Mouse (Mus musculus) monocyte, adult 2 months (primary cell): ENCODE measurements around the gene Gm36028.

Source experiments
- DNase-seq, 2 experiments: peaks; one replicate each; pipeline ENCODE4 v3.0.0; 2022; ENCODE audit warnings: low spot score in 2 of 2, low read depth in 1 of 2

Gm36028 gene

GRCm38 (mm10) chr16:37863876-37864275 is 2.9 kb upstream of the Gm36028 start:
- DNase-seq: no peak

DNA sequence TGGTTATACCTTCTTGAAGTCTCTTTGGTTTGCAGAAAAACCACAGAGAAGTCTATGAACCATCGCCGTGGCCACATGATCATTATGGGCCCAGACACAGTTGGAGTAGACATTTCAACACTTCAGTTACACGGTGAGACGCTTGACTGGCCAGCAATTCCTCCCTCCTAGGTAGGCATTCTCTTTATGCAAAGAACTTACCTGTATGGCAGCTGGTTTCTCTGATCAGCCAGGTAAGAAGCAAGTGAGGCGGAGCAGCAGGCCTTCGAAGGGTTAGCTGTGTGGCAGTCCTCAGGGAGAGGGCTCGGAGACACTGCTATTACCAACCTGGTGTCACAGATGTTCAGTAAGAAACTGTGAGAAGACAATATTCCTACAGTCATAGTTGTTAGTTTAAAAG is 733 bp downstream of the Gm36028 start:
- no peak for DNase-seq

DNA sequence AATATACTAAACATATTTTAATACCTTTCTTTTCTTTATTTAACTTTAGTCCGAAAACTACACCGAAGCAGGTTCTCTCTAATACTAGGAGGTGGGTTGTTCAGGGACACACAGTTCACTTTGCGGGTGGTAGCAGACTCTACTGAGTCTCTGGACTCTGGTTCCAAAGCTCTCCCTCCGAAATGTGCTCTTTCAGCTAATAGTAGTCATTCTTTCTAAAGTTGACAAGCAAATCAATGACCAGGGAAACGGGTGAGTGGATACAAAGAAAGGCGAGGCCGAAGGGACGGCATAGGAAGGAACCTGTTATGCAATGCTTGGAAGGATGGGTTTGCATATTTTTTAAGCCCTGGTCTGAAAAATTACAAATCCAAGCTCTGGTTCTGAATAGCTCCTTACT is 3.5 kb downstream of the Gm36028 start:
- DNase-seq: no peak

DNA sequence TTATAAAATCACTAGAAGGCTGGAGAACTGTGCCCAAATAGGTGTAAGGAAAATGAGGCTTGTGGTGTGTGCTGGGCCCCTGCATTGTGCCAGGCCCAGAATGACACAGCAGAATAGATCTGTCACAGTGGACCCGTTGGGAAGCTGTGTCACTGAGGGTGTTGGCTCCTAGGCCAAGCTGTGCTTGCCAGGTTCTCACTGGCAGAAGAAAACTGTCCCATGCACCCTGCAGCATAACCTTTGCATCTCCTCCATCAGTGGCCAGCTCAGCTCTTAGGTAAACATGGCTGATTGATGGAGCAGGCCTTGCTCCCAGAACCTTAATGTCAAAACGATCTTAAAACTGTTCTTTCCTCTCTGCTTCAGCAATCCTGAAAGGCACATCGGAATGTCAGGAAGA is 4.6 kb downstream of the Gm36028 start:
- DNase-seq: no peak

DNA sequence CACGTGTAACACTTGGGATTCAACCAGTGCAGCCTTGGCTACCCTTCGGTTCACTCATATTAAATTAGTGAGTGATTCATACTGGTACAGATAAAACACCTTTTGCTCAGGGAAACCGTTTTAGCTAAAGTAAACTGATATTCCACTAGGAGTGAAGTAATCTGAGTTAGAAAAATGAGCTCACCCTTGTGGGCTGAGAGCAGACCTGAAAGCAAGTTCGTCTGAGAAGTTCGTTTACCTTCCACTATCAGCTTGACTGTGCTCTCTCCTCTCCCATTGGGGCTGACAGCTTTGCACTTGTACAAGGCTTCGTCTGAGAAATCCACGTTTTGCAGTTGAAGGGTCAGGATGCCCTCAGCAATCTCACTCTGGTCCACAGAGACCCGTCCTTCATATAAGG is 5.4 kb downstream of the Gm36028 start:
- DNase-seq: no peak

- DNase-seq: no peak
Observed at GRCm38 (mm10) chr16:37854593-37854992, 6.4 kb downstream of the Gm36028 start.

- no peak for DNase-seq
Observed at GRCm38 (mm10) chr16:37854054-37854453, 6.9 kb downstream of the Gm36028 start.

GRCm38 (mm10) chr16:37853279-37853678 is 7.7 kb downstream of the Gm36028 start:
- DNase-seq: no peak

GRCm38 (mm10) chr16:37851366-37851765 is 9.6 kb downstream of the Gm36028 start:
- DNase-seq: no peak

DNA sequence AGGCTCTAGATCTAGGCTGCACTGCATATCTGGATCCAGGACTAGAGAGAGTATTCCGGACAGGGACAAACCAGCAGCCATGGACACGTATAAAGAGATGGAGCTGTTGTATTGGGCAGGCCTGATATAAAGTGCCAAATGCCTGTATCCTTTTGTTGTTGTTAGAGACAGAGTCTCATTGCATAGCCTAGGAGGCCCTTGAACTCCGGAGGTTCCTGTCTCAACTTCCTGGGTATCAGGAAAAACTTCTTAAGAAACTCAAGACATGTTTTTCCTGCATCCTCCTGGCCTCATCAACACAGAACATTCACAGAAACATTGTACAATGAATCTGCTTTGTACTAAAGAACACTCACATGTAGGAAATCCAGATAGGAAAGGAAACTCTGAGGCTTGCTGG is 13.9 kb downstream of the Gm36028 start:
- DNase-seq: no peak

GRCm38 (mm10) chr16:37845202-37845925 is 15.6 kb downstream of the Gm36028 start:
- DNase-seq: no peak

DNA sequence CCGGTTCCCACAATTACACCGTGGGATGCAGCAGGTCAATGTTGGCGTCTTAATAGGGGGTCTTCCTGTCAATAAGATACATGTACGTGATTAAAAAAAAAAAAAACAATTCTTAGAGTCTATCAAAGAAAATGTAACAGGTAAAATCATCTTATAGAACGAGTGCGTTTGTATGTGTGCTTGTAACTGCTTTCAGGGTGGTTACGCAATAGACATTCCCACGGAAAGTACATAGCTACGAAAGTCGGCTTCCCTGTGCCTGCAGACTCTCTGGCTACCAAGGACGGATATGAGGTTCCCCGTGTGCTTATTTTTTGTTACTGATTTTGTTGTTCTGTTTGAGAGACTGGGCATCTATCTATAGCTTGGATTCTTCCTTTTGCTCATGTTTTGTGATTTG is 17.2 kb downstream of the Gm36028 start:
- DNase-seq: no peak

GRCm38 (mm10) chr16:37842439-37842838 is 18.5 kb downstream of the Gm36028 start:
- DNase-seq: no peak

GRCm38 (mm10) chr16:37837571-37837970 is 23.4 kb downstream of the Gm36028 start:
- DNase-seq: no peak

DNA sequence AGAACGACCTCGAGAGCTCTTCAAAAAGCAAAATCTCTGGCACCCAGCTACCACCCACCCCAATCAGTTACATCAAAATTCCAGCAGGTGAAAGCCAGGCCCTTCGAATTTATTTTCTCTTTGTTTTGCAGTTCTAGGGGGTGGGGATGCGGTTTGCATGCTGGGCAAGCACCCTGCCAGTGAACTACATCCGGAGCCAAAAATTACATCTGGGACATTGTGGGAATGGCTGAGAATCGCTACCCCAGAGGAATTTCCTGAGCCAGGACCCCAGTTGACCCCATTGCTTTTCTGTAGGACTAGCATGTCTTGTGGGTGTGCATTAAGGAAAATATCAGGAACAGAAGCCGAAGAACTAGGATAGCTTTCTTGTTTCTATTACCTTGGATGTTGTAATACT is 29.9 kb downstream of the Gm36028 start:
- no peak for DNase-seq

DNA sequence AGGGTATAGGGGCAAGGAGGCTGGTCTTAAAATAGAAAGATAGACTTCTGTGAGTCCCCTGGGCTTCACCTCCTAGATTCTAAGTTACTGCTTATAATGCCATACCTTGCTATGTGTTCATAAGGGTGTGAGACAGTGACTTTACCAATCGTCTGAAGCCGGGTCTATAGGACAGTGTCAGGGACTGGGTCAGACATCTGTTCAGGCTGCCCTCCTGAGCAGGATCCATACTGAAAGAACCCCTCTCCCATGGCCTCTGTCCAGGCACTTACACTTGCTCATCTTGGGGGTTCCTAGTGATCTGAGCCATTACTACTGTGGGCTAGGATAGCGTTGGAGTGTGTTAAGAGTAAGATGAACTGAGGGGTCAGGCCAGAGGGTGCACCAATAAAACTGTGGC is 34.7 kb downstream of the Gm36028 start:
- DNase-seq: no peak

- no peak for DNase-seq
Observed at GRCm38 (mm10) chr16:37824778-37825505, 36.0 kb downstream of the Gm36028 start.

GRCm38 (mm10) chr16:37823949-37824348 is 37.0 kb downstream of the Gm36028 start:
- DNase-seq: no peak

GRCm38 (mm10) chr16:37817986-37818385 is 43.0 kb downstream of the Gm36028 start:
- DNase-seq: no peak

DNA sequence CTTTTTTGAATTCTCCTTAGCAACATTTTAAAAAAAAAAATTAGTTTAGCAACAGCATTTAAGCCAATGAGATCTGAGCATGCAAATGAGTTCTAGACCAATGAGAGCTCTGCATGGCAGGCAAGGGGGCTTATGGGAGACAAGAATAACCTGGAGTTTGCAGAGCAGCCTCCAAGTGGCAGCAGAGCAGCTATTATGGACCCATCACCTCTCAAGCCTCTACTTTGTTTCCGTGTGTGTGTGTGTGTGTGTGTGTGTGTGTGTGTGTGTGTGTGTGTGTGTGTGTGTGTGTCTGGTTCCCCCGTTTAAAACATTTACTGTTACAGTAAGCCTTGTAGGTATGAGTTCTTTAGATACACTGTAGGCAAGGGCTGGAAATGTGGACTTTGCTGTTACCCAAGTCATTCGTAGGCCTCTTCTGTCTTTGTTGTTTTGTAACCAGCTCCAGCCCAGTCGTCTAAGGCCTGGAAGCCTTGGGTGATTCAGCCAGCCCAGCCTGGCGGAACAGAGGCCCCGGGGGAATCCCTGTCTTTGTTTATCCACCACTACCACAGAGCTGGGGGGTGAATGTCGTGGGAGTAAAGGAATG is 46.5 kb downstream of the Gm36028 start:
- DNase-seq: no peak

GRCm38 (mm10) chr16:37813691-37814382 is 47.1 kb downstream of the Gm36028 start:
- DNase-seq: no peak

GRCm38 (mm10) chr16:37812474-37812886 is 48.5 kb downstream of the Gm36028 start:
- DNase-seq: no peak
